Mouse (Mus musculus) embryonic fibroblast, embryonic 13.5 days (primary cell): ENCODE data around the gene Fbxo31.
A peak's percentile ranks its signal among the peaks of the same experiment; 100 is the strongest.

Experiments
- CTCF ChIP-seq: IDR thresholded peaks from 2 replicates; pipeline ENCODE4 v1.5.1; 2011; ENCODE audit warnings: mild to moderate bottlenecking, control low read depth, low read length, moderate library complexity, borderline replicate concordance; ENCODE audit not compliant: insufficient read depth
- POLR2A ChIP-seq: IDR thresholded peaks from 2 replicates; pipeline ENCODE4 v1.6.1; 2011; ENCODE audit warnings: low read depth, mild to moderate bottlenecking, control low read depth, low read length, moderate library complexity

- TF ChIP-seq CTCF (peak; percentile 87), POLR2A (no peak)
Measured at GRCm38 (mm10) chr8:121602860-121603259, 24.3 kb upstream of the Fbxo31 start.
